Mouse (Mus musculus): ENCODE measurements around the gene Adamts17. TPM values are rescaled to one million over a fixed set of nuclear protein-coding genes. Genes with fewer than 3 reads are reported as not detected.

Adamts17 gene
- polyA plus RNA-seq, 2 experiments: 16.0 to 19.5 TPM

- no peak for DNase-seq (ENCODE audit: low spot score)
- WGBS: 94% methylated on average over 3 of the region's 3 CpGs
- TF ChIP-seq POLR2A (IDR thresholded peaks at IDR 0.05; ENCODE audit: borderline replicate concordance, extremely low read depth, insufficient read depth, insufficient read length): no peak
These were observed 113.4 kb downstream of the Adamts17 start for GRCm38 (mm10) chr7:66952921-66953320.

GRCm38 (mm10) chr7:66954073-66954472 is 114.5 kb downstream of the Adamts17 start:
- DNase-seq (ENCODE audit: low spot score) (no peak), ATAC-seq (ENCODE audit: low FRiP score, low read depth) (no peak)
- no peaks in the 10 kb centered on the region for H3K27me3 ChIP-seq (ENCODE audit: control insufficient read depth, insufficient read depth, low read length)
- H3K9ac ChIP-seq (ENCODE audit: low read depth, low read length, severe bottlenecking): no peak overlapping the region
- H3K36me3 ChIP-seq (ENCODE audit: control insufficient read depth, insufficient read depth, low read length): no peaks in the 10 kb centered on the region
- no peaks in the 10 kb centered on the region for H3K9me3 ChIP-seq (ENCODE audit: control insufficient read depth, low read length)
- H3K4me3 ChIP-seq (replicated peaks; ENCODE audit: low read length): no peak overlapping the region
- 43% methylated on average over 8 of the region's 8 CpGs for WGBS
- H3K27ac ChIP-seq (replicated peaks; ENCODE audit: low read depth, low read length): no peak overlapping the region
- TF ChIP-seq POLR2A (IDR thresholded peaks at IDR 0.05; ENCODE audit: borderline replicate concordance, extremely low read depth, insufficient read depth, insufficient read length): no peak
- no peak overlapping the region for H3K4me2 ChIP-seq (replicated peaks; ENCODE audit: low read depth, low read length, severe bottlenecking)
- peaks cover 24% of the 10 kb centered on the region for H3K4me1 ChIP-seq (ENCODE audit: control insufficient read depth, insufficient read depth, low read length)

More at GRCm38 (mm10) chr7:66952921-66953320, 113.4 kb downstream of the Adamts17 start:
- H3K4me3 ChIP-seq (replicated peaks; ENCODE audit: low read length): no peak overlapping the region
- no peak overlapping the region for H3K27ac ChIP-seq (replicated peaks; ENCODE audit: low read depth, low read length)
- no peaks in the 10 kb centered on the region for H3K27me3 ChIP-seq (ENCODE audit: control insufficient read depth, insufficient read depth, low read length)
- ATAC-seq (ENCODE audit: low FRiP score, low read depth): no peak
- no peak overlapping the region for H3K9ac ChIP-seq (ENCODE audit: low read depth, low read length, severe bottlenecking)
- H3K36me3 ChIP-seq (ENCODE audit: control insufficient read depth, insufficient read depth, low read length): no peaks in the 10 kb centered on the region
- H3K4me2 ChIP-seq (replicated peaks; ENCODE audit: low read depth, low read length, severe bottlenecking): no peak overlapping the region
- H3K9me3 ChIP-seq (ENCODE audit: control insufficient read depth, low read length): no peaks in the 10 kb centered on the region
- H3K4me1 ChIP-seq (ENCODE audit: control insufficient read depth, insufficient read depth, low read length): peaks cover 24% of the 10 kb centered on the region

DNA sequence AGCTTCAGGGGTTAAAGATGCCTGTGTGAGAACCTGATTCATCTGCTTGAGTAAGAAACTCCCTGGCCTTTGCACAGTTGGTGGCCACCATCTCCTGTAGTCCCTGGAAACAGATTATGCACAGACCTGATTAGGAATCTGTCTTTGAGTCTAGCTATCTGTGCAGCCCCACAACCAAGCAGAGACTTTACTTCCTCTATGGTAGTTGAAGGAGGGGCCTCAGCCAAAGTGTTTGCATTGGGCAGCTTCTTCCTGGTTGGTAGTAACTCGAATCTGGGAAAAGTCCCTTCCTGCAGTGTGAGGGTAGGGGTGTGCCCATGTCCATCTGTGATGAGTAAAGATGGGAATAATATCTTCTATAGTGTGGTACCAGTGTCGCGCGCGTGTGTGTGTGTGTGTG is 115.2 kb downstream of the Adamts17 start:
- Histone ChIP-seq H3K9me3 (ENCODE audit: control insufficient read depth, low read length) (no peaks in the 10 kb centered on the region), H3K4me3 (replicated peaks; ENCODE audit: low read length) (no peak overlapping the region), H3K36me3 (ENCODE audit: control insufficient read depth, insufficient read depth, low read length) (no peaks in the 10 kb centered on the region), H3K27ac (replicated peaks; ENCODE audit: low read depth, low read length) (0 out of 2 replicates have a peak overlapping the region, but pooled peaks have one; percentile 44), H3K27me3 (ENCODE audit: control insufficient read depth, insufficient read depth, low read length) (no peaks in the 10 kb centered on the region), H3K9ac (ENCODE audit: low read depth, low read length, severe bottlenecking) (no peak overlapping the region), H3K4me1 (ENCODE audit: control insufficient read depth, insufficient read depth, low read length) (peaks cover 24% of the 10 kb centered on the region), H3K4me2 (replicated peaks; ENCODE audit: low read depth, low read length, severe bottlenecking) (no peak overlapping the region)
- WGBS: 77% methylated on average over 5 of the region's 5 CpGs
- DNase-seq (ENCODE audit: low spot score): no peak
- no peak for ATAC-seq (ENCODE audit: low FRiP score, low read depth)
- no peak for TF ChIP-seq POLR2A (IDR thresholded peaks at IDR 0.05; ENCODE audit: borderline replicate concordance, extremely low read depth, insufficient read depth, insufficient read length)

GRCm38 (mm10) chr7:66955455-66955919 is 116.0 kb downstream of the Adamts17 start:
- peak; percentile 63 for DNase-seq (ENCODE audit: low spot score)
- ATAC-seq (ENCODE audit: low FRiP score, low read depth): peak; percentile 79
- Histone ChIP-seq H3K9me3 (ENCODE audit: control insufficient read depth, low read length) (no peaks in the 10 kb centered on the region), H3K27ac (replicated peaks; ENCODE audit: low read depth, low read length) (peak overlapping the region; percentile 63), H3K9ac (ENCODE audit: low read depth, low read length, severe bottlenecking) (peak overlapping the region; percentile 8; the same call in 1 of the 2 replicates), H3K36me3 (ENCODE audit: control insufficient read depth, insufficient read depth, low read length) (no peaks in the 10 kb centered on the region), H3K4me1 (ENCODE audit: control insufficient read depth, insufficient read depth, low read length) (peaks cover 24% of the 10 kb centered on the region), H3K27me3 (ENCODE audit: control insufficient read depth, insufficient read depth, low read length) (no peaks in the 10 kb centered on the region), H3K4me2 (replicated peaks; ENCODE audit: low read depth, low read length, severe bottlenecking) (no peak overlapping the region), H3K4me3 (replicated peaks; ENCODE audit: low read length) (no peak overlapping the region)
- 15% methylated on average over 8 of the region's 8 CpGs for WGBS
- no peak for TF ChIP-seq POLR2A (IDR thresholded peaks at IDR 0.05; ENCODE audit: borderline replicate concordance, extremely low read depth, insufficient read depth, insufficient read length)

- 34% methylated on average over 2 of the region's 2 CpGs for WGBS
- H3K4me3 ChIP-seq (replicated peaks; ENCODE audit: low read length): no peak overlapping the region
- no peaks in the 10 kb centered on the region for H3K36me3 ChIP-seq (ENCODE audit: control insufficient read depth, insufficient read depth, low read length)
- H3K4me1 ChIP-seq (ENCODE audit: control insufficient read depth, insufficient read depth, low read length): peaks cover 24% of the 10 kb centered on the region
- H3K9ac ChIP-seq (ENCODE audit: low read depth, low read length, severe bottlenecking): no peak overlapping the region
- TF ChIP-seq POLR2A (IDR thresholded peaks at IDR 0.05; ENCODE audit: borderline replicate concordance, extremely low read depth, insufficient read depth, insufficient read length): no peak
- H3K27me3 ChIP-seq (ENCODE audit: control insufficient read depth, insufficient read depth, low read length): no peaks in the 10 kb centered on the region
- DNase-seq (ENCODE audit: low spot score) (peak; percentile 86), ATAC-seq (ENCODE audit: low FRiP score, low read depth) (peak; percentile 66)
- H3K27ac ChIP-seq (replicated peaks; ENCODE audit: low read depth, low read length): peak overlapping the region; percentile 63
- H3K9me3 ChIP-seq (ENCODE audit: control insufficient read depth, low read length): no peaks in the 10 kb centered on the region
- no peak overlapping the region for H3K4me2 ChIP-seq (replicated peaks; ENCODE audit: low read depth, low read length, severe bottlenecking)
These were observed 116.4 kb downstream of the Adamts17 start for GRCm38 (mm10) chr7:66955978-66956377.

Measured in limb, embryonic 14.5 days (tissue).